Mouse (Mus musculus): ENCODE measurements around the gene Gm4846.
"Not testable (repeated sequence)": the region's sequence is repeated elsewhere in the genome, so short reads cannot be mapped to it uniquely, and the experiment has no call there.

The Gm4846 gene

DNA sequence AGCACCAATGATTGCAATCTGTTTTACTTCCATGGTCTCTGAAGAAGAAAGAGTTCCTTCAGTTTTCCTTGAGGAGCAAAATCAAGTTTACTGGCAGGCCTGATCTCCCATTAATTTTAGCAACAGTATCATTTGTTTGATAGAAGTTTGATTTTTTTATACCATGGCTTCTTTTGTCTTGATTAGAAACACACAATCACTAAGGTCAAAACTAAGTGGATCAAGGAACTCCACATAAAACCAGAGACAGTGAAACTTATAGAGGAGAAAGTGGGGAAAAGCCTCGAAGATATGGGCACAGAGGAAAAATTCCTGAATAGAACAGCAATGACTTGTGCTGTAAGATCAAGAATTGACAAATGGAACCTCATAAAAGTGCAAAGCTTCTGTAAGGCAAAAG, at the start of gene Gm4846:
Gene Gm4846, minus strand, starts transcription at position 101 of the 400 bp plus-strand sequence.
- not testable (repeated sequence) for DNase-seq (ENCODE audit: extremely low read depth, insufficient read length, low spot score)

DNA sequence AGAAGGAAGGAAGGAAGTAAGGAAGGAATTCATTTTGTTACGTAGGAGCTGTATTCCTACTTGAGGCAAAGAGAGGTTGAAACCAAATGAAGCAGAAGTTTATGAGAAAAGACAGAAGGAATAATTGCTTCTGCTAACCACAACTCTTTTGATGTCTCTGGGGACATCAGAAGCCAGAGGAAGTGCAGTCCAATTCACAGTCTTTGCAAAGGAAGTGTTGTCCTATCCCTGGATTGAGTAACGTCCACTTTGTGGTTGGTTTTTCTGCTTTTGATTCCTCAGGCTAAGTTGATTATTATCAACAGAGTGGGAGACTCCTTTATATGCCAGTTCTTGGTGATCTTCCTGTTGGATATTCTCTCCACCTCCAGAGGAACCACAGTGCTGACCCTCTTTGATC, 34.1 kb upstream of the Gm4846 start:
- DNase-seq (ENCODE audit: extremely low read depth, insufficient read length, low spot score), result not testable (repeated sequence)

DNA sequence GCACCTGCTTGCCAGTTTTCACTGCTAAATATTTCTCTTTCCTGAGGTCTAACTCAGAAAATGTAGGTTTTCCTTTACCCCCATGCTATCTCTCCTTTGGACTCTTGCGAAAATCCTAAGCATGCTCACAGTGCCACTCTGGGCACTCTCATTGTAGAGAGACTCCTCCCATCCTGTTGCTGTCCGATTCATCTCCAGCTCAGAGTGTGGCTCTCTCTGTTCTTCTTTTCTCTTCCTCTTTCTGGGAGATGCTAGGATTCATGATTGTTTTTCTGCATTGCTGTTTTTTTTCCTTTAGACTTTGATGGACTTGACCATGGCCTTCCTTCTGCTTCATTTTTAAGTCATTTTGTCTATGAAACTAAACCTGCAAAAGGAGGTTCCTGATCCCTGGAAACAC, 27.3 kb upstream of the Gm4846 start:
- DNase-seq (ENCODE audit: extremely low read depth, insufficient read length, low spot score), result not testable (repeated sequence)

DNA sequence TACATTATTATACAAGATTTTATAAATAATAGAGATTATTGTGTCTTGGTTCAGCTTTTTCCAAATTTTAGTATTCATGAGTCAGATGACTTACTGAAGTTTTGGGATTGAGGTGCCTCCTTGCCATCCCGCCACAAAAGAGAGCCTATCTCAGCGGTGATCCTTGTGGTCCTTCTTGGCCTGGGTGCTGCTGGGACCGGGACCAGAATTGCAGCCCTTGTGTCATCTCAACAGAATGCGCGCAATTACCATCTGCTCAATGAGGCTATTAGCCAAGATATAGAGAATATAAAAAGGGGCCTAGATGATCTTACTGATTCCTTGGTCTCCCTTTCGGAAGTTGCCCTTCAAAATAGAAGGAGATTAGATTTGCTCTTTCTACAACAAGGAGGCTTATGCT, 22.2 kb upstream of the Gm4846 start:
- not testable (repeated sequence) for DNase-seq (ENCODE audit: extremely low read depth, insufficient read length, low spot score)

DNA sequence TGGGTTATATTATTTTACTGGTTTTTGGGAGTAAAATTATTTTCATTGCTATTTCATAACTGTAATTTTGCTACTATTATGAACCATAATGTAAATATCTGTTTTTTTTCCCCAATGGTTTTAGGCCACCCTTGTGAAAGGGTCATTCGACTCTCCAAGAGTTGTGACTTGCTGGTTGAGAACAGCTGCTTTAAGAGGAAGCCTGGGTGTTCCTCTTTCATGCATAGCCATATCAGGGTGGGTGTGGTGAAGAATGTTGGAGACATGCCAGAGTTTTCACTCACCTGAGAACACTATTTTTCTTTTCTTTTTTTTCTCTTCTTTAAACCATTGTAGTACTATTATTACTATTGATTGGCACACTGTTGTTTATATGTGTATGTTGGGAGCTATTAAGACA, 19.2 kb upstream of the Gm4846 start:
- DNase-seq (ENCODE audit: extremely low read depth, insufficient read length, low spot score), result no peak

DNA sequence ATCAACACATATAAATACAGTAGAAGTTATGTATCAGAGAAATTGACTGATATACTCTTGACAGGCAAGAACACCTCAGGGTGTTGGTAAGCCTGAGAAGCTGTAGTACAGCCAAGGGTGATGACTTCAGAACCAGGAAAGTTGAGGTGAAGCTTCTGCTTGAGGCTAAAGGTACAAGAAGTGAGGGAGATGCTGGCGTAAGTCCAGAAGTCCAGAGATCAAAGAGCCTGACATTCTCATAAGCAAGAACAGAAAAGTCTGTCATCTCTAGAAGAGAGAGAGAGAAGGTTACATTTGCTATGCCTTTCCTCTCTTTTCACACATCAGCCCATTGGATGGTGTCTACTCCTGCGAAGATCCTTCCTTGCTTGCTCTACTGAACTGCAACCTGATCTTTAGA, 6.8 kb upstream of the Gm4846 start:
- not testable (repeated sequence) for DNase-seq (ENCODE audit: extremely low read depth, insufficient read length, low spot score)

DNA sequence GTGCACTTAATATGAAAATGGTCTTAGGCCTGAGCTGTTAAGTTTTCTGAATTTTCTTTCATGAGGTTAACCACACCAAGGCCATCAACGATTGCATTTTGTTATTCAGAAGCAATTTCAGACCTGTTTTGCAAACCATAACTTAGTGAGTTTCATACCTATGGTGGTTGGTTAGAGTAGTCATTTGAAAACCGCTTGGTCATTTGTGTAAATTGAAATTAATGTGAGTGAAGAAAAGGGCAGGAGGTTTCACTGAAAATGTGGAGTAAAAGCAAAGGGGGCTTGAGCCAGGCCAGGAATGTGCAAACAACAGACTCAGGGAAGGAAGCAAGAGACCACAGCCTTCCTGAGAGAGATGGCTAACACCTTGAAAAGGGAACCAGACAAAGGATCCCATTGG, 17.9 kb downstream of the Gm4846 start:
- DNase-seq (ENCODE audit: extremely low read depth, insufficient read length, low spot score), result no peak

DNA sequence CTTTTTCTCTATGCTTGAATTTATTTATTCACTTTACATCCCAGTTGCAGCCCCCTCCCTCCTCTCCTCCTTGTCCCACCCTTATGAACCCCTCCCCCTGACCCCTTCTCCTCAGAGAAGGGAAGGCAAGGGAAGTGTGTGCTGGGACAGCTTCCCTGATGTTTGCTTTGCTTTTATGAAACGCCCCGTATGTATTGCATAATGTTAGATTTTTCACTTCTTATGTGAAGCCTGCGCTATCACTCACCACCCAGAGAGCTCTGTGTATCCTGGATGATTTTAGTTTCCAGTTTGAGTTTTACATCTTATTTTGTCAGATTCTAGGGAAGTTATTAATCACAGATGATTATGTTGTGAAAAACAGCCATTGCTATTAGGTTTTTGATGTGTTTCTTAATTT, 30.2 kb downstream of the Gm4846 start:
- DNase-seq (ENCODE audit: extremely low read depth, insufficient read length, low spot score), result no peak

DNA sequence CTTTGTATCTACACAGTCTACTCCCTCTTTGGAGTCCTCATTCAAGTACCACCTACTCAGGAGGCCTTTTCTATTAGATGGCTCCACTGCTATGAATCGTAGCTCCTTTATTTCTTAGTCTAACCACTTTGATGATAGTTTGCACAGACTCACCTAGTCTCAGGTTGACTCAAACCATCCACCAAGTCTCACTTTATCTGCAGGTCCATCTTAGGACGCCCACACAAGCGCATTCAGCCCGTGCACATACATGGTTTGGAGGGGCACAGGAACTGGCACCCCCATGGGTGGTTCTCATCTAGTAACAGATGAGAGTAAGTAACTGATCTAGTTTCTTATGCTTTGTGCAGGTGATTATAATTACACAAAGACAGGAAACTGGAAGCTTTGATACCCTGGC, 34.8 kb downstream of the Gm4846 start:
- DNase-seq (ENCODE audit: extremely low read depth, insufficient read length, low spot score), result no peak

DNA sequence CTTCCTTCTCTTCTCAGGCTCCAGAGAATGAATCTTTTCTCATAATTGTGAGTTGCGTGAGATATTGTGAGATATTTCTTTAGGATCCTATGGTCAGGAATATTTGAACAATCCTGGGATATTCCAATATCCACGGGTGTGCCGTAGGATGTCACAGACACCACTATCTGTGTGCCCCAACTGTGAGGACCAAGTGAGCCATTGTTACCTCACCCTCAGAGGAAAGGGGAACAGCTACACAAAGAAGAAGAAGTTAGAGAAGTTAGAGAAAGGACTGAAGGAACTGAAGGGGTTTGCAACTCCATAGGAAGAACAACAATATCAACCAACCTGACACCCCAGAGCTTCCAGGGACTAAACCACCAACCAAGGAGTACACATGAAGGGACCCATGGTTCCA, 55.4 kb downstream of the Gm4846 start:
- no peak for DNase-seq (ENCODE audit: extremely low read depth, insufficient read length, low spot score)

DNA sequence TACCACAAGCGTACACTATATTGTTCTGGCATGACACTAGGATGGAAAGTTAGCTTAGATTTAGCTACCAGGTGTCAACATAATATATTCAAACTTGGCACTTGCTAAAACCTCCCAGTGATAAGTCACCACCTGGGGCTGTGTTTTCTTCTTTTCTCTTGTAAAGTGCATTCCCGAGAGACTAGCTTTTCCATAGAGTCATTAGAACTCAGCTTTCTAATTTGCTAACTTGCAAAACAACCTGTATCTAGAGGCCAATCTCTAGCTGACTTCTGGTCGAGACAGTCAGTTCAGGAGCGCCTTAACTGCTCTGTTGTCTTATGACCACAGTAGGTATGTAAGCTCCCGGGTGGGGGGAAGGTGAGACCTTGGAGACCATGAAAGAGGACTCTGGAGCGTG, 58.0 kb downstream of the Gm4846 start:
- no peak for DNase-seq (ENCODE audit: extremely low read depth, insufficient read length, low spot score)

Measured in 3134 (cell line).